Mouse (Mus musculus): ENCODE results near the gene Mrtfb.

- TF ChIP-seq CTCF (IDR thresholded peaks at IDR 0.05; ENCODE audit: borderline replicate concordance, insufficient read depth, low read depth, low read length) (no peak), POLR2A (IDR thresholded peaks at IDR 0.05; ENCODE audit: borderline replicate concordance, insufficient read depth, low read length) (no peak)
Observed at GRCm38 (mm10) chr16:13414566-13414965, 158.3 kb downstream of the Mrtfb start.
